Mouse (Mus musculus) limb, embryonic 15.5 days (tissue): Measurements from ENCODE around the gene Gm10490. TPM values are rescaled to one million over a fixed set of nuclear protein-coding genes. Genes with fewer than 3 reads are reported as not detected.
"Not testable (repeated sequence)": the region's sequence is repeated elsewhere in the genome, so short reads cannot be mapped to it uniquely, and the experiment has no call there.

Experiments used
- ATAC-seq: fragments of 200-750 bp; cut with Nextera tagmentation; 2 replicates; pipeline ENCODE4 v1.8.0; 2017; ENCODE audit warnings: low read depth, moderate TSS enrichment; ENCODE audit not compliant: insufficient number of reproducible peaks, low FRiP score, low TSS enrichment
- H3K27ac ChIP-seq: fragments of 300-500 bp; sonication (generic); 2 replicates; pipeline ENCODE4 v1.5.1; 2015; ENCODE audit warnings: moderate library complexity, mild to moderate bottlenecking, inconsistent platforms
- H3K27me3 ChIP-seq: fragments of 300-500 bp; sonication (generic); 2 replicates; pipeline ENCODE4 v1.6.1; 2015; ENCODE audit warnings: inconsistent platforms
- H3K36me3 ChIP-seq: fragments of 300-500 bp; sonication (generic); 2 replicates; pipeline ENCODE4 v1.6.1; 2015; ENCODE audit warnings: inconsistent platforms
- H3K4me1 ChIP-seq: fragments of 300-500 bp; sonication (generic); 2 replicates; pipeline ENCODE4 v1.6.1; 2015; ENCODE audit warnings: inconsistent platforms
- H3K4me2 ChIP-seq: fragments of 300-500 bp; sonication (generic); 2 replicates; pipeline ENCODE4 v1.6.1; 2015; ENCODE audit warnings: mild to moderate bottlenecking, inconsistent platforms
- H3K4me3 ChIP-seq: fragments of 300-500 bp; sonication (generic); 2 replicates; pipeline ENCODE4 v1.5.1; 2015; ENCODE audit warnings: mild to moderate bottlenecking, inconsistent platforms
- H3K9ac ChIP-seq: fragments of 300-500 bp; sonication (generic); 2 replicates; pipeline ENCODE4 v1.6.1; 2015; ENCODE audit warnings: inconsistent platforms
- H3K9me3 ChIP-seq: fragments of 300-500 bp; sonication (generic); 2 replicates; pipeline ENCODE4 v1.6.1; 2016; ENCODE audit warnings: inconsistent platforms
- WGBS: fragments of 180-500 bp; shearing (Covaris S2); methylation state at CpG from one replicate; pipeline ENCODE4 v1.1.7; 2015; 5-methylcytosine and 5-hydroxymethylcytosine counted together
- polyA plus RNA-seq: library from polyadenylated mRNA; unstranded; fragments of >200 nt; fragmentation: Nextera tagmentation; extraction: Ambion mirVana; gene quantifications from 2 replicates; pipeline ENCODE4 v1.2.1, GENCODE M21; 2015

Gm10490 gene
- polyA plus RNA-seq: not detected in 2 replicates

GRCm38 (mm10) chrX:7909242-7909641 lies at the start of gene Gm10490:
Gene Gm10490 (plus strand): TSS chrX:7909542.
- H3K4me2 ChIP-seq, H3K27me3 ChIP-seq, H3K4me3 ChIP-seq, ATAC-seq, H3K27ac ChIP-seq, H3K9me3 ChIP-seq, H3K9ac ChIP-seq, H3K4me1 ChIP-seq: not testable (repeated sequence)
- peaks cover 13% of the 10 kb centered on the region; the same call in 1 of the 2 replicates for H3K36me3 ChIP-seq
- 85% methylated on average over 4 of the region's 4 CpGs for WGBS

- Histone ChIP-seq H3K4me1 (no peaks in the 10 kb centered on the region), H3K4me3 (no peak overlapping the region), H3K36me3 (peaks cover 11% of the 10 kb centered on the region; the same call in 1 of the 2 replicates), H3K4me2 (no peak overlapping the region), H3K9ac (no peak overlapping the region), H3K27ac (no peak overlapping the region), H3K27me3 (no peaks in the 10 kb centered on the region), H3K9me3 (no peaks in the 10 kb centered on the region)
- no peak for ATAC-seq
- WGBS: 88% methylated on average over 1 of the region's 1 CpGs
Measured at GRCm38 (mm10) chrX:7863181-7863580, 46.2 kb upstream of the Gm10490 start.

- H3K36me3 ChIP-seq: peaks cover 11% of the 10 kb centered on the region; the same call in 1 of the 2 replicates
- H3K27me3 ChIP-seq: no peaks in the 10 kb centered on the region
- H3K27ac ChIP-seq: no peak overlapping the region
- WGBS: 66% methylated on average over 3 of the region's 3 CpGs
- no peak overlapping the region for H3K9ac ChIP-seq
- H3K4me1 ChIP-seq: no peaks in the 10 kb centered on the region
- no peaks in the 10 kb centered on the region for H3K9me3 ChIP-seq
- no peak overlapping the region for H3K4me3 ChIP-seq
- no peak for ATAC-seq
- H3K4me2 ChIP-seq: no peak overlapping the region
Measured at GRCm38 (mm10) chrX:7864551-7864950, 44.8 kb upstream of the Gm10490 start.

- no peak for ATAC-seq
- no peaks in the 10 kb centered on the region for H3K9me3 ChIP-seq
- H3K27ac ChIP-seq: no peak overlapping the region
- no peaks in the 10 kb centered on the region for H3K27me3 ChIP-seq
- no peak overlapping the region for H3K4me3 ChIP-seq
- no peak overlapping the region for H3K9ac ChIP-seq
- peaks cover 11% of the 10 kb centered on the region; the same call in 1 of the 2 replicates for H3K36me3 ChIP-seq
- no peaks in the 10 kb centered on the region for H3K4me1 ChIP-seq
- H3K4me2 ChIP-seq: no peak overlapping the region
- WGBS: 68% methylated on average over 2 of the region's 2 CpGs
Measured at GRCm38 (mm10) chrX:7865343-7865742, 44.0 kb upstream of the Gm10490 start.

- WGBS: 68% methylated on average over 2 of the region's 2 CpGs
- Histone ChIP-seq H3K9me3 (no peaks in the 10 kb centered on the region), H3K4me1 (no peaks in the 10 kb centered on the region)
Measured at GRCm38 (mm10) chrX:7865786-7866185, 43.6 kb upstream of the Gm10490 start.

GRCm38 (mm10) chrX:7867141-7867540 lies 42.2 kb upstream of the Gm10490 start:
- no peak overlapping the region for H3K4me3 ChIP-seq
- H3K9me3 ChIP-seq: no peaks in the 10 kb centered on the region
- H3K36me3 ChIP-seq: peaks cover 14% of the 10 kb centered on the region; the same call in 1 of the 2 replicates
- WGBS: 88% methylated on average over 1 of the region's 1 CpGs
- no peak for ATAC-seq
- no peak overlapping the region for H3K27ac ChIP-seq
- H3K4me2 ChIP-seq: no peak overlapping the region
- H3K27me3 ChIP-seq: no peaks in the 10 kb centered on the region
- no peaks in the 10 kb centered on the region for H3K4me1 ChIP-seq
- no peak overlapping the region for H3K9ac ChIP-seq

More at GRCm38 (mm10) chrX:7865786-7866185, 43.6 kb upstream of the Gm10490 start:
- no peak overlapping the region for H3K4me3 ChIP-seq
- no peak overlapping the region for H3K9ac ChIP-seq
- no peaks in the 10 kb centered on the region for H3K27me3 ChIP-seq
- peaks cover 11% of the 10 kb centered on the region; the same call in 1 of the 2 replicates for H3K36me3 ChIP-seq
- no peak overlapping the region for H3K27ac ChIP-seq
- no peak overlapping the region for H3K4me2 ChIP-seq
- ATAC-seq: no peak

- H3K9ac ChIP-seq: no peak overlapping the region
- no peaks in the 10 kb centered on the region for H3K4me1 ChIP-seq
- H3K27ac ChIP-seq: no peak overlapping the region
- H3K27me3 ChIP-seq: no peaks in the 10 kb centered on the region
- peaks cover 19% of the 10 kb centered on the region; the same call in 1 of the 2 replicates for H3K36me3 ChIP-seq
- 63% methylated on average over 2 of the region's 2 CpGs for WGBS
- no peaks in the 10 kb centered on the region for H3K9me3 ChIP-seq
- no peak overlapping the region for H3K4me3 ChIP-seq
- ATAC-seq: no peak
- H3K4me2 ChIP-seq: no peak overlapping the region
Measured at GRCm38 (mm10) chrX:7868506-7868905, 40.8 kb upstream of the Gm10490 start.

- no peak overlapping the region for H3K4me3 ChIP-seq
- no peaks in the 10 kb centered on the region for H3K27me3 ChIP-seq
- ATAC-seq: no peak
- H3K36me3 ChIP-seq: peaks cover 23% of the 10 kb centered on the region; the same call in 1 of the 2 replicates
- no peak overlapping the region for H3K9ac ChIP-seq
- no peak overlapping the region for H3K4me2 ChIP-seq
- H3K9me3 ChIP-seq: no peaks in the 10 kb centered on the region
- no peak overlapping the region for H3K27ac ChIP-seq
- WGBS: 45% methylated on average over 3 of the region's 3 CpGs
- no peaks in the 10 kb centered on the region for H3K4me1 ChIP-seq
Measured at GRCm38 (mm10) chrX:7869826-7870225, 39.5 kb upstream of the Gm10490 start.

- no peaks in the 10 kb centered on the region for H3K27me3 ChIP-seq
- ATAC-seq: peak; percentile 71
- WGBS: 23% methylated on average over 38 of the region's 38 CpGs
- H3K36me3 ChIP-seq: peaks cover 7% of the 10 kb centered on the region; the same call in 1 of the 2 replicates
- H3K9ac ChIP-seq: 0 out of 2 replicates have a peak within 1 kb of the TSS, but pooled peaks have one; percentile 31
- H3K27ac ChIP-seq: no peak within 1 kb of the TSS
- H3K9me3 ChIP-seq: no peaks in the 10 kb centered on the region
- H3K4me1 ChIP-seq: peaks cover 11% of the 10 kb centered on the region; the same call in 1 of the 2 replicates
- peak within 1 kb of the TSS; percentile 44 for H3K4me3 ChIP-seq
- peak within 1 kb of the TSS; percentile 80 for H3K4me2 ChIP-seq
Measured at GRCm38 (mm10) chrX:7878007-7878419, 31.3 kb upstream of the Gm10490 start, which contains the start of gene Pim2. Gene Pim2 (plus strand): TSS chrX:7878262.

GRCm38 (mm10) chrX:7878495-7878894 lies 30.8 kb upstream of the Gm10490 start:
- H3K4me2 ChIP-seq: peak overlapping the region; percentile 80
- H3K27ac ChIP-seq: no peak overlapping the region
- H3K4me3 ChIP-seq: peak overlapping the region; percentile 44
- no peaks in the 10 kb centered on the region for H3K27me3 ChIP-seq
- ATAC-seq: no peak
- peaks cover 11% of the 10 kb centered on the region; the same call in 1 of the 2 replicates for H3K4me1 ChIP-seq
- WGBS: 22% methylated on average over 21 of the region's 21 CpGs
- no peaks in the 10 kb centered on the region for H3K9me3 ChIP-seq
- 0 out of 2 replicates have a peak, but pooled peaks cover 6% of the 10 kb centered on the region for H3K36me3 ChIP-seq
- 0 out of 2 replicates have a peak overlapping the region, but pooled peaks have one; percentile 31 for H3K9ac ChIP-seq

- H3K9me3 ChIP-seq: no peaks in the 10 kb centered on the region
- 0 out of 2 replicates have a peak, but pooled peaks cover 2% of the 10 kb centered on the region for H3K36me3 ChIP-seq
- no peak overlapping the region for H3K9ac ChIP-seq
- no peak for ATAC-seq
- 21% methylated on average over 11 of the region's 11 CpGs for WGBS
- no peak overlapping the region for H3K4me3 ChIP-seq
- peak overlapping the region; percentile 31 for H3K4me2 ChIP-seq
- H3K27ac ChIP-seq: no peak overlapping the region
- H3K27me3 ChIP-seq: no peaks in the 10 kb centered on the region
- H3K4me1 ChIP-seq: peaks cover 11% of the 10 kb centered on the region; the same call in 1 of the 2 replicates
Measured at GRCm38 (mm10) chrX:7879819-7880218, 29.5 kb upstream of the Gm10490 start.

- peak within 1 kb of the TSS; percentile 57 for H3K4me3 ChIP-seq
- H3K4me2 ChIP-seq: peak within 1 kb of the TSS; percentile 47
- H3K4me1 ChIP-seq: peaks cover 3% of the 10 kb centered on the region; the same call in 1 of the 2 replicates
- H3K9ac ChIP-seq: 0 out of 2 replicates have a peak within 1 kb of the TSS, but pooled peaks have one; percentile 20
- H3K9me3 ChIP-seq: no peaks in the 10 kb centered on the region
- 19% methylated on average over 49 of the region's 49 CpGs for WGBS
- peaks cover 6% of the 10 kb centered on the region; the same call in 1 of the 2 replicates for H3K36me3 ChIP-seq
- no peaks in the 10 kb centered on the region for H3K27me3 ChIP-seq
- peak within 1 kb of the TSS; percentile 89 for H3K27ac ChIP-seq
- peak; percentile 90 for ATAC-seq
Measured at GRCm38 (mm10) chrX:7883841-7884567, 25.3 kb upstream of the Gm10490 start, which contains the start of gene Slc35a2. Gene Slc35a2 (plus strand): TSS chrX:7884028.
